Mouse (Mus musculus) limb, embryonic 15.5 days (tissue): ENCODE results near the gene Polr2e. TPM values are rescaled to one million over a fixed set of nuclear protein-coding genes. Genes with fewer than 3 reads are reported as not detected.

Source experiments
- ATAC-seq: fragments of 200-750 bp; cut with Nextera tagmentation; 2 replicates; pipeline ENCODE4 v1.8.0; 2017; ENCODE audit warnings: low read depth, moderate TSS enrichment; ENCODE audit not compliant: insufficient number of reproducible peaks, low FRiP score, low TSS enrichment
- H3K27ac ChIP-seq: fragments of 300-500 bp; sonication (generic); 2 replicates; pipeline ENCODE4 v1.5.1; 2015; ENCODE audit warnings: moderate library complexity, mild to moderate bottlenecking, inconsistent platforms
- H3K27me3 ChIP-seq: fragments of 300-500 bp; sonication (generic); 2 replicates; pipeline ENCODE4 v1.6.1; 2015; ENCODE audit warnings: inconsistent platforms
- H3K36me3 ChIP-seq: fragments of 300-500 bp; sonication (generic); 2 replicates; pipeline ENCODE4 v1.6.1; 2015; ENCODE audit warnings: inconsistent platforms
- H3K4me1 ChIP-seq: fragments of 300-500 bp; sonication (generic); 2 replicates; pipeline ENCODE4 v1.6.1; 2015; ENCODE audit warnings: inconsistent platforms
- H3K4me2 ChIP-seq: fragments of 300-500 bp; sonication (generic); 2 replicates; pipeline ENCODE4 v1.6.1; 2015; ENCODE audit warnings: mild to moderate bottlenecking, inconsistent platforms
- H3K4me3 ChIP-seq: fragments of 300-500 bp; sonication (generic); 2 replicates; pipeline ENCODE4 v1.5.1; 2015; ENCODE audit warnings: mild to moderate bottlenecking, inconsistent platforms
- H3K9ac ChIP-seq: fragments of 300-500 bp; sonication (generic); 2 replicates; pipeline ENCODE4 v1.6.1; 2015; ENCODE audit warnings: inconsistent platforms
- H3K9me3 ChIP-seq: fragments of 300-500 bp; sonication (generic); 2 replicates; pipeline ENCODE4 v1.6.1; 2016; ENCODE audit warnings: inconsistent platforms
- WGBS: fragments of 180-500 bp; shearing (Covaris S2); methylation state at CpG from one replicate; pipeline ENCODE4 v1.1.7; 2015; 5-methylcytosine and 5-hydroxymethylcytosine counted together
- polyA plus RNA-seq: library from polyadenylated mRNA; unstranded; fragments of >200 nt; fragmentation: Nextera tagmentation; extraction: Ambion mirVana; gene quantifications from 2 replicates; pipeline ENCODE4 v1.2.1, GENCODE M21; 2015

Polr2e gene
- polyA plus RNA-seq, 1 experiment from 2014 or later: 213 TPM

DNA sequence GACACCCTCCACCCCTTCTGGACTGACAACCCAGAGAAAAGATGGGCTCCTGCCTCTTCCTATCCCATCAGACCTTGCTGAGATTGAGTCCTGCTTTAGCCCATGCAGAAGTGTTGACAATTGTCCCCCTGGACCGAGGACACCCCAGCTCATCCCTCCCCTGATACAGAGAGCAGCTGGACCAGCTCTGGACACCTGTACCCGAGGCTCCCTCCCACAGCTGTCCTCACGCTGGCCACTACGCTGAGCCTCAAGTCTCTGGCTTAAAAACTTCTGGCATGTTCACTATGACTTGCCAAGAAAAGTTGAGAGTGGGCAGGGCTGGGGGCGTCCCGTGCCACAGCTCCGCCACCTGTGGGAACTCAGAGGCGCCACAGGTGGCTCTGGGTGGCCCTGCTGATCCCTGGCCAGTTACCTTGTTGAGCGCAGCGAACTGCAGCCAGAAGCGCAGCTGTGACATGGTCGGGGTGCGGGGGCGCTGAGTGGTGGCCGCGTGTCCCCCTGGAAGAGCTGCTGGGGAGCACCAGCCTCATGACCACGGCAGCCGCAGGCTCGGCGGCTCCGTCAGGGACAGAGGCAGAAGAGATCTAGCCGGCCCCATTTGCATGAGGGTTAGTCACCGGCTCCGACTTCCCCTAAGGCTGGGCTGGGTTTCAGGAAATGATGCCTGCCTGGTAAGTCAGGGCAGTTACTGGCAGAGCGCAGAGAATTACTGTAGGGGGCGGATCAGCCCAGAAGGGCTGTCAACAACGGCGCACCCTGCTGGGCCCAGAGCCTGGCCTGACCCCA, 35.4 kb upstream of the Polr2e start:
- Histone ChIP-seq H3K27me3 (no peaks in the 10 kb centered on the region), H3K36me3 (peaks cover 28% of the 10 kb centered on the region), H3K4me1 (peaks cover 26% of the 10 kb centered on the region), H3K9ac (no peak overlapping the region), H3K27ac (peak overlapping the region; percentile 71), H3K4me3 (peak overlapping the region; percentile 26), H3K4me2 (peak overlapping the region; percentile 41), H3K9me3 (no peaks in the 10 kb centered on the region)
- WGBS: 17% methylated on average over 28 of the region's 28 CpGs
- no peak for ATAC-seq

- WGBS: 79% methylated on average over 20 of the region's 20 CpGs
- Histone ChIP-seq H3K4me2 (no peak overlapping the region), H3K9me3 (no peaks in the 10 kb centered on the region), H3K4me1 (peaks cover 26% of the 10 kb centered on the region), H3K9ac (no peak overlapping the region), H3K36me3 (peaks cover 18% of the 10 kb centered on the region), H3K4me3 (no peak overlapping the region), H3K27ac (peak overlapping the region; percentile 29; the same call in 1 of the 2 replicates), H3K27me3 (no peaks in the 10 kb centered on the region)
- no peak for ATAC-seq
These were observed 33.3 kb upstream of the Polr2e start for GRCm38 (mm10) chr10:80072623-80073489.

GRCm38 (mm10) chr10:80071516-80071900, 31.9 kb upstream of the Polr2e start:
- 63% methylated on average over 3 of the region's 3 CpGs for WGBS
- no peak for ATAC-seq
- peaks cover 18% of the 10 kb centered on the region for H3K36me3 ChIP-seq
- H3K9me3 ChIP-seq: no peaks in the 10 kb centered on the region
- H3K9ac ChIP-seq: no peak overlapping the region
- H3K4me3 ChIP-seq: no peak overlapping the region
- no peak overlapping the region for H3K4me2 ChIP-seq
- H3K27me3 ChIP-seq: no peaks in the 10 kb centered on the region
- H3K27ac ChIP-seq: peak overlapping the region; percentile 78
- peaks cover 26% of the 10 kb centered on the region for H3K4me1 ChIP-seq

DNA sequence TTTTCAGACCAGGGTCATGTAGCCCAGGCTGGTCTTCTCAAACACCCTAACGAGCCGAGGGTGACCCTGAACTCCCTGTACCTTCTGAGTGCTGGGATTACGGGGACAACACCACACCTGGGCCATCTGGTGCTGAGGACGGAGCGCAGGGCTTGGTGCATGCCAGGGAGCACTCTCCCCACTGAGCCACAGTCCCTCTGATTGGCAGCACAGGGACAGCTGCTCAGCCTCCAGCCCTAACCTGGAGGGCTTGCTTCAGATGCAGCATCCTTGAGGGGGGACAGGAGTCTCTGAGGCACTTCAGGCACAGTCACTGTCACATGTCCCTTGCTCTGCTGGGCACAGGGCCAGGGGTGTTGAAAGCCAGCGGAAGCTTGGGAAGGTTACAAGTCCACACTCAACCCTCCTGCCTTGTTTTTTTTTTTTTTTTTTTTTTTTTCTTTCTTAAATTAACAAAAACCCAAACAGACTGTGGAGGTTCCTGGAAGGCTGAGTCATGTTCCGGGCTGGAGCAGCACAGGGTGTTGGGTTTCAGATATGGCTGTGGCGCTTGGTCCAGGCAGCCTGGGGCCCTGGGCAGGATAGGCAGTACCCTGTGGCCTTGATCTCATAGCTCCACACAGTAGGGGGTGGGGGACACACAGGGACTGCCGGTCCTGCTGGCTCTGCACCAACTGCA, 31.4 kb upstream of the Polr2e start:
- Histone ChIP-seq H3K4me2 (no peak overlapping the region), H3K4me1 (peaks cover 26% of the 10 kb centered on the region), H3K27ac (peak overlapping the region; percentile 78), H3K9ac (no peak overlapping the region), H3K36me3 (peaks cover 22% of the 10 kb centered on the region), H3K9me3 (no peaks in the 10 kb centered on the region), H3K4me3 (no peak overlapping the region), H3K27me3 (no peaks in the 10 kb centered on the region)
- WGBS: 44% methylated on average over 9 of the region's 9 CpGs
- ATAC-seq: peak; percentile 62; the same call in 1 of the 2 replicates

GRCm38 (mm10) chr10:80069948-80070450, 30.4 kb upstream of the Polr2e start:
- WGBS: 98% methylated on average over 4 of the region's 4 CpGs
- Histone ChIP-seq H3K9me3 (no peaks in the 10 kb centered on the region), H3K27me3 (no peaks in the 10 kb centered on the region), H3K4me2 (no peak overlapping the region), H3K36me3 (peaks cover 26% of the 10 kb centered on the region), H3K9ac (no peak overlapping the region), H3K4me3 (no peak overlapping the region), H3K4me1 (peaks cover 19% of the 10 kb centered on the region), H3K27ac (no peak overlapping the region)
- ATAC-seq: no peak

DNA sequence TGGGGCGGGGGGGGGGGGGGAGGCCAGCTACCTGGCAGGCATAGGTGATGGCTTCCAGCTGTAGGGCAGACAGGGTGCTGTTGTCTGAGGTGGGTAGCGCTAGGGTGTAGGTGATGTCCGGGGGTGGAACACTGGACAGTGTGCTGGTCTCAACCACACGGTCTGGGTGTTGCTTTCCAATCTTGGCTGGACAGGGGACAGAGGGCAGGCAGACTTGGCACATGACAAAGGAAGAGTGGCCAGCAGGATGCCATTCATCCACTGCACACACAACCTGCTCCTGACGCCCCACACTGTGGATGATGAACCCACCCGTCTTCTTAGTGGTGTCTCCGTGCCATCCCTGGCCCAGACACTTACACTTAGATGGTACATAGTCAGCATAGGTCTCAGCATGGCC, 29.7 kb upstream of the Polr2e start:
- H3K36me3 ChIP-seq: peaks cover 33% of the 10 kb centered on the region
- no peaks in the 10 kb centered on the region for H3K9me3 ChIP-seq
- H3K27me3 ChIP-seq: no peaks in the 10 kb centered on the region
- H3K9ac ChIP-seq: no peak overlapping the region
- no peak for ATAC-seq
- no peak overlapping the region for H3K4me2 ChIP-seq
- peaks cover 12% of the 10 kb centered on the region for H3K4me1 ChIP-seq
- WGBS: 91% methylated on average over 6 of the region's 7 CpGs
- no peak overlapping the region for H3K4me3 ChIP-seq
- no peak overlapping the region for H3K27ac ChIP-seq

- Histone ChIP-seq H3K27me3 (no peaks in the 10 kb centered on the region), H3K4me2 (no peak overlapping the region), H3K9ac (no peak overlapping the region), H3K4me1 (0 out of 2 replicates have a peak, but pooled peaks cover 3% of the 10 kb centered on the region), H3K27ac (peak overlapping the region; percentile 1; the same call in 1 of the 2 replicates), H3K9me3 (no peaks in the 10 kb centered on the region), H3K4me3 (no peak overlapping the region), H3K36me3 (peaks cover 79% of the 10 kb centered on the region)
- no peak for ATAC-seq
- WGBS: 69% methylated on average over 23 of the region's 23 CpGs
These were observed 24.5 kb upstream of the Polr2e start for GRCm38 (mm10) chr10:80063877-80064650.

GRCm38 (mm10) chr10:80063104-80063503, 23.5 kb upstream of the Polr2e start:
- no peak for ATAC-seq
- H3K36me3 ChIP-seq: peaks cover 86% of the 10 kb centered on the region
- no peak overlapping the region for H3K9ac ChIP-seq
- 0 out of 2 replicates have a peak, but pooled peaks cover 3% of the 10 kb centered on the region for H3K4me1 ChIP-seq
- no peaks in the 10 kb centered on the region for H3K9me3 ChIP-seq
- 84% methylated on average over 5 of the region's 5 CpGs for WGBS
- no peak overlapping the region for H3K27ac ChIP-seq
- no peak overlapping the region for H3K4me2 ChIP-seq
- H3K4me3 ChIP-seq: no peak overlapping the region
- no peaks in the 10 kb centered on the region for H3K27me3 ChIP-seq

DNA sequence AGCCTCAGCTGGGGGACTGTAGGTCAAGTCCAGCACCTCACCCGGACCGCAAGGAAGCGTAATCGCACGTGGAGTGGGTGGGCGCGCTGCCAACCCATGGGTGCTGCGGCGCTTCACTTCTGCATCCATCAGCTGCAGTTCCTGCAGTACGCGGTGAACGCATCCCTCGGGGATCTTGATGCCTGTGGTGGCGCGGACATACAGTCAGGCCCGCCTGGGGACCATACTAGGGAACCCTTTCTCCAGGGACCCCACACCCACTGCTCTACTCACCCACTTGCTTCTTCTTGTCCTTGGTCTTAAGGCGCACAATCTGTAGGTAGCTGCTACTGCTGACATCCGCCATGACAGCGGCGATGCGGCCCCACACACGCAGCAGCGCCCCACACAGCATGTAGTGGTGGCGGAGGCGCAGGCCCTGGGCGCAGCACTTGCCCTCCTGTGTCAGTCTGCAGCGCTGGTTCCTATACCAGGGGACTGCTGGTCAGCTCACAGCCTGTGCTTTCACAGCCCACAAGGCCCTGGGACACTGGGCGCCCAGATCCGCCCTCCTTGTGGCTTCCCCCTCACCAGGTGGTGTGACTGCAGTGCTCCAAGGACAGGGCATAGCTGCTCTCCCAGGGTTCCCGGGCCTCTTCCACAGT, 18.2 kb upstream of the Polr2e start:
- no peaks in the 10 kb centered on the region for H3K27me3 ChIP-seq
- H3K4me1 ChIP-seq: peaks cover 21% of the 10 kb centered on the region
- ATAC-seq: no peak
- H3K27ac ChIP-seq: no peak overlapping the region
- H3K9ac ChIP-seq: no peak overlapping the region
- peaks cover 71% of the 10 kb centered on the region for H3K36me3 ChIP-seq
- H3K4me2 ChIP-seq: no peak overlapping the region
- no peaks in the 10 kb centered on the region for H3K9me3 ChIP-seq
- H3K4me3 ChIP-seq: no peak overlapping the region
- WGBS: 81% methylated on average over 30 of the region's 30 CpGs

- Histone ChIP-seq H3K4me3 (no peak overlapping the region), H3K27me3 (no peaks in the 10 kb centered on the region), H3K9me3 (no peaks in the 10 kb centered on the region), H3K4me1 (peaks cover 25% of the 10 kb centered on the region), H3K4me2 (no peak overlapping the region), H3K36me3 (peaks cover 64% of the 10 kb centered on the region), H3K27ac (no peak overlapping the region), H3K9ac (no peak overlapping the region)
- no peak for ATAC-seq
- WGBS: 89% methylated on average over 27 of the region's 27 CpGs
These were observed 17.5 kb upstream of the Polr2e start for GRCm38 (mm10) chr10:80056976-80057682.
